Mouse (Mus musculus) lung, embryonic 16.5 days (tissue): ENCODE measurements at regions not wholly inside any gene's neighbourhood (a gene's known extent, or its start where the extent isn't known, plus 50 kb on each side); places are given as distances from the start of the nearest gene placed in this dataset.
"Not testable (repeated sequence)": the region's sequence is repeated elsewhere in the genome, so short reads cannot be mapped to it uniquely, and the experiment has no call there.

ENCODE experiments used
- ATAC-seq: fragments of 200-750 bp; cut with Nextera tagmentation; 2 replicates; pipeline ENCODE4 v1.8.0; 2017; ENCODE audit warnings: low read depth, mild to moderate bottlenecking, moderate library complexity
- H3K27ac ChIP-seq: fragments of 300-500 bp; sonication (generic); 2 replicates; pipeline ENCODE4 v1.5.1; 2014; ENCODE audit warnings: mild to moderate bottlenecking, control low read depth, low read length
- H3K27me3 ChIP-seq: fragments of 300-500 bp; sonication (generic); 2 replicates; pipeline ENCODE4 v1.6.1; 2014; ENCODE audit warnings: low read depth, low read length, mixed read lengths; ENCODE audit not compliant: control insufficient read depth, insufficient read depth
- H3K36me3 ChIP-seq: fragments of 300-500 bp; sonication (generic); 2 replicates; pipeline ENCODE4 v1.6.1; 2014; ENCODE audit warnings: low read length; ENCODE audit not compliant: control insufficient read depth, insufficient read depth
- H3K4me1 ChIP-seq: fragments of 300-500 bp; sonication (generic); replicated peaks from 2 replicates; pipeline ENCODE4 v1.6.1; 2014; ENCODE audit warnings: low read length, mixed read lengths; ENCODE audit not compliant: control insufficient read depth, insufficient read depth
- H3K4me2 ChIP-seq: fragments of 300-500 bp; sonication (generic); 2 replicates; pipeline ENCODE4 v1.6.1; 2014; ENCODE audit warnings: low read depth, low read length, control low read depth
- H3K4me3 ChIP-seq: fragments of 300-500 bp; sonication (generic); 2 replicates; pipeline ENCODE4 v1.5.1; 2014; ENCODE audit warnings: mild to moderate bottlenecking, low read length, control low read depth
- H3K9ac ChIP-seq: fragments of 300-500 bp; sonication (generic); 2 replicates; pipeline ENCODE4 v1.6.1; 2014; ENCODE audit warnings: low read length, control low read depth
- H3K9me3 ChIP-seq: fragments of 300-500 bp; sonication (generic); 2 replicates; pipeline ENCODE4 v1.6.1; 2016; ENCODE audit warnings: low read length; ENCODE audit not compliant: control insufficient read depth
- WGBS: fragments of 180-500 bp; shearing (Covaris S2); extraction: QIAGEN DNeasy Blood & Tissue Kit; methylation state at CpG from one replicate; pipeline ENCODE4 v1.1.7; 2014; 5-methylcytosine and 5-hydroxymethylcytosine counted together

DNA sequence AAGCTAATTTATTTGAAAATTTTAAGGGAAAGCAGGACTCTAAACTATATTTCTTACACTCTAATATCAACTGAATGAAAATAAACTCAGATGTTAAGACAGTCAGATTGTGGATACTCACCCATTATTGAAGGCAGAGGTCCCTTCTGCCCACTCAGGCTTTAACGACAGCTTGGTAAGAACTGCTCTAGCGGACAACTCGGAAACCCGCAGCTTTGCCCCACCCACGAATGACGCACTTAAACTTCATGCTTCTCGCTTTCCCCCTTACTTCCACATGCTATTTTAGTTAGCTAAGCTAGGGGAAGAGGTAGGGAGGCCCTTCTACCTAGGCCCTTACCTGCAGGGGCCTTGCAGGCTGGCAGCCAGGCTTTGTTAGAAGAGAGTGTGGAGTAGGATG is 50.8 kb upstream of the Elmo1 start:
- no peak overlapping the region for H3K4me3 ChIP-seq

DNA sequence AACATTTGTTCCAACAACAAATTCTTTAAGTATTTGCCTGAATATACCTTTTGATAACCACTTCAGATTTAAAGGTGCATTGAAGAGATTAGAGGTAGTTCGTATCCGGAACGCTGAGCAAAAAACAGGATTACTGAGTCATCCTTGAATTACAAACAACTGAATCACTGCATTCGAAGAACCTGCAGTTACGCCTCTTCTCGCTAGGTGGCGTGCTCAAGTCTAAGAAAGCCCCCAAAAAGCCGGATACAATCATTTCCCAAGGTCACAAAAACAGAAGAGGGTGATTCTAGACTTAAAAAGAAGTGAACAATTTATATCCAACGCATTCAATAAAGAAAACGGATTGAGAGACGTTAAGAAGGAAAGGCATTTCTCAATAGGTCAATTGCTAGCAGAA is 51.9 kb upstream of the Elmo1 start:
- no peak for ATAC-seq
- no peaks in the 10 kb centered on the region for H3K27me3 ChIP-seq
- H3K27ac ChIP-seq: no peak overlapping the region
- H3K4me1 ChIP-seq: peaks cover 10% of the 10 kb centered on the region; the same call in 1 of the 2 replicates
- H3K9ac ChIP-seq: no peak overlapping the region
- no peaks in the 10 kb centered on the region for H3K9me3 ChIP-seq
- H3K4me2 ChIP-seq: no peak overlapping the region
- WGBS: 33% methylated on average over 11 of the region's 11 CpGs
- H3K36me3 ChIP-seq: no peaks in the 10 kb centered on the region
- H3K4me3 ChIP-seq: no peak overlapping the region

More for the DNA sequence above, 50.8 kb upstream of the Elmo1 start:
- Histone ChIP-seq H3K27ac (no peak overlapping the region), H3K9me3 (no peaks in the 10 kb centered on the region), H3K4me2 (no peak overlapping the region), H3K36me3 (no peaks in the 10 kb centered on the region), H3K4me1 (peaks cover 8% of the 10 kb centered on the region; the same call in 1 of the 2 replicates), H3K27me3 (no peaks in the 10 kb centered on the region), H3K9ac (no peak overlapping the region)
- 87% methylated on average over 7 of the region's 7 CpGs for WGBS
- no peak for ATAC-seq

DNA sequence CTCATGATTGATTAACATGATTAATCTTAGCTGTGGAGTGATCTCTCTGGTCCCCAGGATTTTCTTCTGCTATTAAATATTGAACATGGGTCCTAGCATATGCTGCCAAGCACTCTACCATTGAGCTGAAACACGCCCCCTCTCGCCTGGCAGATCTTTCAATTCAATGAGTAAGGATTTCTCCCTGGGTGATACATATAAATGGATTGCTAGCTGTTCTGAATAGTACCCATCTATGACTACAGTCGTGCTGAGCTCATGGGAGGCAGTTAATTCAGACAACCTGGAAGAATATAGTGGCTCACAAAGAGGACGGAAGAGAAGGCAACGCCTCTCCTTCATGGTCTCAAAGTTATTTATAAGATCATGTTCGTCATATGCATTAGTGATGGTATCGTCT is 53.0 kb upstream of the Elmo1 start:
- no peak overlapping the region for H3K27ac ChIP-seq
- H3K4me3 ChIP-seq: no peak overlapping the region
- no peak overlapping the region for H3K4me2 ChIP-seq
- no peaks in the 10 kb centered on the region for H3K9me3 ChIP-seq
- peaks cover 10% of the 10 kb centered on the region; the same call in 1 of the 2 replicates for H3K4me1 ChIP-seq
- H3K36me3 ChIP-seq: no peaks in the 10 kb centered on the region
- 89% methylated on average over 7 of the region's 7 CpGs for WGBS
- H3K27me3 ChIP-seq: no peaks in the 10 kb centered on the region
- no peak overlapping the region for H3K9ac ChIP-seq
- no peak for ATAC-seq

DNA sequence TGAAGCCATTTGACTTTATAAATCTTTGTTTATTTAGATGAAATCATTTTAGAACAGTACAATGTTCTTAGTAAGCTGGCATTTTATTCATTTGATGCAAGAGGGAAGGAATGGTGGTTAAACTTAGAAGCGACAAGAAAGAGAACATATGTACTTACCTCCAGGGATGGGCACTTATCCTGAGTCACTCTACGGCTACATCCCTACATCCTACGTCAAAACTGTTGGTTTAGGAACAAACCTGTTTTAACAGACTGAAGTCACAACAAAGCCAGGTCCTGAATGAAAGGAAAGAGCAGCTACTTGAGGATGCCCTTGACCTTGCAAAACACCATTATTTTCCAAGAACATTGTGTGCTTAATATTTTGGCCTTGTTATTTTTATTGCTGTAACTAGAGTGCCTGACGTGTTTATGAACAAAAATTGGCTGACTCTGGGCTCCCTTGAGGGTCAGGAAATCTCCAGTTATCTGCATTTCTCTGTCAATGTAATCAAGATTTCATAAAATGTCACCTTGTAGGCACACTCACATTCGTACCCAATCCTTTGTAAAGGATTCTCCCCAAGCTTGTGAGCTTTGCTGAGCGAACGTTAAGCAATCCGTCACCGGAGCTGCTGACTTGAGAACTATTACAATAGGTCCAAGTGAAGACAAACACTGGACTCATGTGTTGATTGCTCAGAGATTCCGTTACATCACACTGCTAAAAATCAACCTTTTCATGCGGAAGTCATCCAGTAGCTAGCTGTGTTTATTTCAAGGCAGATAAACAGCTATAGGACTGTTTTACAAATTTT is 56.3 kb upstream of the Elmo1 start:
- Histone ChIP-seq H3K9me3 (no peaks in the 10 kb centered on the region), H3K36me3 (no peaks in the 10 kb centered on the region), H3K4me2 (no peak overlapping the region), H3K9ac (no peak overlapping the region), H3K4me1 (peaks cover 10% of the 10 kb centered on the region; the same call in 1 of the 2 replicates), H3K4me3 (no peak overlapping the region), H3K27me3 (no peaks in the 10 kb centered on the region), H3K27ac (no peak overlapping the region)
- 51% methylated on average over 11 of the region's 11 CpGs for WGBS
- peak; percentile 32; the same call in 1 of the 2 replicates for ATAC-seq

DNA sequence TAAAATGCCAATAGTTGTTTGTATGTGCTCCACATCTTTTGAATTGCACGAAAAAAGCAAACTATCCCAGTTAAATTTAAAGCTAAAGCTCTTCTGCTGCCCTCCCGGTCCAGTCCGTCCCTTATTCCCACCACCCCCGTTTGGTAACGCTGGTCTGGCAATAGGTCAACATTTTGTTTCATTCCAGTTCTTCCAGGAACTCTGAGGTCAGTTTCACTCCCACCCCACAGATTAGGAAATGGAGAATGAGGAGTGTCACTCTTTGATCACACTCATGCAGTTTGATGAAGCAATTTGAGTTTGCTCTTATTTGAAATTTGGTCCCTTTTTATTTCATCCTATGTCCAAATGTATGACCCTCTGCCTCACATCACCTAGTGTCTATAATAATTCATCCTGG is 58.7 kb upstream of the Elmo1 start:
- no peak overlapping the region for H3K4me2 ChIP-seq
- WGBS: 49% methylated on average over 5 of the region's 5 CpGs

DNA sequence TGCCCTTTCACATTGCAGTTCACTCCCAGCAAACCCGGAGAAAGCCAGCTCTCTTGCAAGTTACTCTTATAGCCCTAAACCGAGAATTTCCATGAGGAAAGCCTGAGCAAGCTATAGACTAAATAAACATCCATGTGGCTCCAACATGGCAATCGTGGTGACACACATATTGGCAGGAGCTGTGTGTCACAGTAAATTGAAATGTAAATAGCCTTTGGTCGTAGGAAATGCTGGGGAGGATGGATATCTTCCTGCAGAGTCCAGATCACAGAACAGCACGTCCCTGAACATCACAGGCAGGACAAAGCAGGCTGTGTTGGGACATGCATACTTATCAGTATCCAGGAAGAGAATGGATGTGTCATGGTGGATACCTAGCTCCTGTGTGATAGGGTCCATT is 59.3 kb upstream of the Elmo1 start:
- Histone ChIP-seq H3K9me3 (no peaks in the 10 kb centered on the region), H3K4me2 (0 out of 2 replicates have a peak overlapping the region, but pooled peaks have one; percentile 3), H3K4me3 (no peak overlapping the region), H3K36me3 (no peaks in the 10 kb centered on the region), H3K27ac (peak overlapping the region; percentile 75), H3K4me1 (peaks cover 8% of the 10 kb centered on the region; the same call in 1 of the 2 replicates), H3K9ac (no peak overlapping the region), H3K27me3 (no peaks in the 10 kb centered on the region)
- WGBS: 23% methylated on average over 5 of the region's 5 CpGs
- ATAC-seq: peak; percentile 91

More for the DNA sequence above, 58.7 kb upstream of the Elmo1 start:
- peaks cover 8% of the 10 kb centered on the region; the same call in 1 of the 2 replicates for H3K4me1 ChIP-seq
- H3K36me3 ChIP-seq: no peaks in the 10 kb centered on the region
- H3K27me3 ChIP-seq: no peaks in the 10 kb centered on the region
- no peak overlapping the region for H3K4me3 ChIP-seq
- no peak overlapping the region for H3K9ac ChIP-seq
- peak; percentile 73 for ATAC-seq
- H3K9me3 ChIP-seq: no peaks in the 10 kb centered on the region
- H3K27ac ChIP-seq: peak overlapping the region; percentile 75

DNA sequence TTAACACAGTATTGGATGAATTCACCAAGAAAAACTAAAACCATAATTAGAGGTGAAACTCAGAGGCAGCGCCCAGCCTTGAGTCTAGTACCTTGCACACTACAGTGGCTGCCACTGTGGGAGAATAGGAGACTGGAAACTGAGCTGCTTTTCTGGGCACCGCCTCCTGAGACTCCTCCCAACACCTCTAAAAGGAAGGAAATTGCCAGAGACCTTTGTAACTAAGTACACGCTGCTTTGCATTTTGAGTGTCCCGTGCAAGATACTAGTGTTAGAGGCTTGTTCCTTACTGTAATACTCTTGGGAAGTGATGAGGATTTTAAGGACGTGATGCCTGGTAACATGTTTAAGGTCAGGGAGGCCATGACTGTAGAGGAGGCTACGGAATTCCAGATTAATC is 63.8 kb upstream of the Elmo1 start:
- no peaks in the 10 kb centered on the region for H3K36me3 ChIP-seq
- H3K27me3 ChIP-seq: no peaks in the 10 kb centered on the region
- H3K4me2 ChIP-seq: no peak overlapping the region
- no peak overlapping the region for H3K9ac ChIP-seq
- H3K9me3 ChIP-seq: no peaks in the 10 kb centered on the region
- H3K27ac ChIP-seq: no peak overlapping the region
- ATAC-seq: no peak
- WGBS: 64% methylated on average over 6 of the region's 6 CpGs
- no peak overlapping the region for H3K4me3 ChIP-seq
- peaks cover 3% of the 10 kb centered on the region; the same call in 1 of the 2 replicates for H3K4me1 ChIP-seq

DNA sequence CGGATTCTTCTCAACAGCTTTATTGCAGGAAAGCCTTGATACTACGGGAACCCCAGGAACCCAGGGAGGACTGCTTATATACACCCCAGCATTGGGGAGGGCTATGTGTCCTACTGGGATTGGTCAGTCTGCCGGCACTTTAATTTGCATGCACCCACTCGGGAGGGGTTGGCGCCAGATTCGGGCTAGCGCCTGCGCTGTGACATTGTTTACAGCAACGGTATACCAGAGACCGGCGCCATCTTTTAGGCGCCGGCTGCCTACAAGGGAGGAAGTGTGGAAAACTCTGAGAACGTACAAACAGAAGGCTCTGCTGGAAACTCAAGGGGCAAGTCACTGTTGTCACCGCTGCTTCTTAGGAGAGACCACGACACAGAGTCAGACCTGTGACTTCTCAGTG is 73.9 kb upstream of the Elmo1 start:
- not testable (repeated sequence) for H3K36me3 ChIP-seq, ATAC-seq, H3K9me3 ChIP-seq, H3K9ac ChIP-seq, H3K4me2 ChIP-seq, H3K4me1 ChIP-seq, H3K27me3 ChIP-seq, H3K27ac ChIP-seq, H3K4me3 ChIP-seq
- 88% methylated on average over 16 of the region's 16 CpGs for WGBS

DNA sequence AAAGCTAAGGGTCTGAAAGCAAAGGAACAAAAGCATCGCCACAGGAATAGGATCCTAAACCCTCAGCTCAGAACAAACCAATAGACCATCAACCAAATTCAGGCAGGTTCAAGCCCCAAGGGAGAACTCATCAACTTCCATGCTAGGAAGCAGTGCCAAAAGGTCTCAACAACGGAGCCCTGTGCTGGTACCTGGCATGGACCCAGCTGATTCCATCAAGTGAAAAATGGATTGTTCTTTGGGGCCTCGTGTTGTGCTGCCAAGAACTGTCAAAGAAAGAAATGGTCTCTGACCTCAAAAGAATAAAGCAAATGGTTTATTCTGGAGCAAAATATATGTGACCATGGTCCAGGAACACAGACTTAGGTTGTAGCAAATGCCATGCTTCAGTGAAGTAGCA is 77.8 kb upstream of the Elmo1 start:
- Histone ChIP-seq H3K4me2 (no peak overlapping the region), H3K9ac (no peak overlapping the region), H3K27ac (no peak overlapping the region), H3K27me3 (no peaks in the 10 kb centered on the region), H3K36me3 (no peaks in the 10 kb centered on the region), H3K9me3 (no peaks in the 10 kb centered on the region), H3K4me1 (0 out of 2 replicates have a peak, but pooled peaks cover 2% of the 10 kb centered on the region), H3K4me3 (no peak overlapping the region)
- ATAC-seq: no peak
- WGBS: 45% methylated on average over 3 of the region's 3 CpGs
